Mouse (Mus musculus): ENCODE data around the gene Pip5k1c.
A peak's percentile ranks its signal among the peaks of the same experiment; 100 is the strongest.

Pip5k1c gene

DNA sequence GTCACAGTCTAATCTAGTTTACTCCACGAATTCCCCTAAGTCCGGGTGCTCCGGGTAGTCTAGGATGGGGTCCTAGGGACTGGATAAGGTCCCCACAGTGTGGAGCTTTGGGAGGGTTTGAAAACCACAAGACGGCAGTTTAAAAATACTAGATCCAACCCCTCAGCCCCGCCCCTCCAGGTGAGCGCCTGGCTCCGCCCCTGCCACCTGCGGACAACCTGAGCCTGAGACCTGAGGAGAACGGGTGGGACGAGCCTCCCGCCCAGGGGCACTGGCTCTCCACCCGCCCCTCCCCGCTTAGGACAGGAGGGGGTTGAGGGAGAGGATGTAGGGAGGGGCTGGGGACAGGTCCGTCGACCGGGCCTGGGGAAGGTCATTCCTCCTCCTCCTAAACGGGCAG, 8.0 kb upstream of the Pip5k1c start:
- DNase-seq = peak; percentile 73 to 90

DNA sequence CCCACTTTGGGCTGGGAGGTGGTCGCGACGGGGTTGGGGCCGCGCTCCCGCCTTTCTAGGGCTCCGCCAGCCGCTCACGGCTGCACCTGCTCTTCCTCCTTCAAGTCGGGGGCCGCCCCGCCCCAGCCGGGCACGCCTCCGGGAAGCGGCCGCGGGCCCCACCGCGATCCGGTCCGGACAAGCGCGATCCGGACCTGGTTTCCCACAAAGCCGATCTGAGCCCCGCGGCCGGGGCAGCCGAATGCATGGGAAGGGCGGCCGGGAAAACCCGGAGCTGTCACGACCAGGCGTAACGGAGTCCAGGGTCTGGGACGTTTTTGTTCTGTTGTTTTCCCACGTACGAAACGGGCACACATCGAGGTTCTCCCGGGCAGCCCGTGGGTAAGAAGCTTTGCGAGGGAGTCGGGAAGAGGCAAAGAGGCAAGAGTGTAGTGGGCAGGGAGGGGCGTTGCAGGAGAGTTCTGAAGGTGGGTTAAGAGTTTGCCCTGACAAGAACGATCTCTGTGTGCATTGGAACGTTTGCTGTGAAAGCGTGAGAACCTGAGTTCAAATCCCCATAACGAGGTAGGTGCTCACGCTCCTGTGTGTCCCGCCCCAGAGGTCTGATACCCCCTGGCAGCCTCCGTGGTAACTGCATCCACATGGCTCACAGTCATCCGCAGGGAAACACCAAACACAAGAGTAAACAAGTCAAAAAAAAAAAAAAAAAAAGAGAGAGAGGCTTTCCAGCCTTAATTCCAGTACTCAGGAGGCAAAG, 6.9 kb upstream of the Pip5k1c start:
- DNase-seq = peak; percentile 93 to 95

DNA sequence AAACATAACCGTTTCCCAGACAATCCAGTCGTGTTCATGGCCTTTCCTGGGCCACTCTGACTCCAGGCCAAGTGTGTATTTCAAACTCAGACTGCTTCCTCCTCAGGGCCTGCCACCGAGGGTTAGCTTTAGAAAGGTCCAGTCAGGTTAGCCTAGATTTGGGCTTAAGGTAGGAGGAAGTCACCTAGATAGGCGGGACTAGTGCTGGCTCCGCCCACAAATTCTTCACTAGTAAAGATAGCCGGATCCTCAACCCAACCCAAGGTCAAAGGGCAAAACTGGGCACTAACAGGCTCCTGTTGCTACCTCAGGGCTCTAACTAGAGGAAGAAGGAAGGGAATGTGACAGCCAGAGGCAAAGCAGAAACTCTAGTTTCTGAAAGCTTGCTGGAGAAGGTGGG, 6.2 kb upstream of the Pip5k1c start:
- peak; percentile 79 to 82 for DNase-seq

DNA sequence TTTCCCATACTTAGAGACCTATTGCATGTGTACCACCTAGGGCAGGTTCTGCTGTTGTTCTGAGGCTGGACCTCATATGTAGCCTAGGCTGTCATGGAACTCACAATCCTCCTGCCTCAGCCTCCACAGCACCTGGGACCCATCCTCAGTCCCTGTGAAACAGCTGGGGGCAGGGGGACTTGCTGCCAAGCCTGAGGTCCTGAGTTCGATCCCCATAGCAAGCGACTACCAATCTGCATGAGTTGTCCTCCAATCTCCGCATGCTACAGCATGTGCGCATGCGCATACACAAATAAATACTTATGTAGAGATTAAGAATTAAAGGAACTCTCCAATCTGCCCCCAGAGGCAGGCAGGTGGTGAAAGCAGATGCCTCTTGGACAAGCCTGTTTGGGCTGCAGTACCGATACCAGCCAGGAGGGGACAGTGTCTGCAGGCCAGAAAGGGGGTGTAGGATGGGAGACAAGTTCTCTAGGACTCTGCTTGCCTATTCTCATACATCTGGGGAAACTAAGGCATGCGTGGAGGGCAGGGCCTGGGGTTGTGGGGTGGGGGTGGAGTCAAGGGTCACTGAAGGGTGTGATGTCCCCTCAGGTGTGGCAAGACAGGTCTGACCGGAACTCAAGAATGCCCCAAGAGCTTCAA, 5.1 kb upstream of the Pip5k1c start:
- DNase-seq = peak in 1 of 2 experiments; percentile 66

DNA sequence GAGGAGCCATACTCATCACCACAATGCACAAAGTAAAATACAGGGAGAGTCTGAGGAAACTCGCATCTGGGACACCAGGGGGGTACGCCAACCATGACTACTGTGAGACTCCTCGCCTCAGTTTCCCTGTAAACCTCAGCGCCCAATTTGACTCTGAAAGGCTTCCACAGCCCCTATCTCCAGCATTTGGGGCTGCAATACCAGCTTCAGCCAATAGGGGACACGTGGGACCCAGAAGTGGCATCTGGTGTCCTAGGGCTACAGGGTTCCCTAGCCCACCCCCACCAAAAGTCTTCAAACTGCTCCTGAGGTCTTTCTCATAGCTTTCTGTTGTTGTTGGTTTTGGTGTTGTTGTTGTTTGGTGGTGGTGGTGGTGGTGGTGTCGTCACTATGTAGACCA, 4.2 kb upstream of the Pip5k1c start:
- peak in 1 of 2 experiments; percentile 67 for DNase-seq

DNA sequence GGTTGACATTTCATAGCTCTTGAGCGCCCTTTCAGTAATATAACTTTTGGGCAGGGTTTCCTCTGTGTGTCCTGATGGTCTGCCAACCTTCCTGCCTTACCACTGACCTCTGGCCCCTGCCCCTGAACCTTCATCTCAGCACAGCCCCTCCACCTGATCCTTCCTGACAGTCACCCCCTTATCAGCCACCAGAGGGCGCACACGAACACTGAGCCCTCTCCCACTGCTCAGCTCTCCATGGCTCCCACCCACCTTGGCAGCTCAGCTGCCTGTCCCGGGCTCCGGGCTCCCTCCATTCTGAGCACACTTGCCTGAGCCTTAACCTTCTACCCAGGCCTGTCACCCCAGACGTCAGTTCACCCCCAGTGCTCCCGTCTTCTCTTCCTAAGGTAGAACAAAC, 3.5 kb upstream of the Pip5k1c start:
- DNase-seq = peak; percentile 75 to 78

DNA sequence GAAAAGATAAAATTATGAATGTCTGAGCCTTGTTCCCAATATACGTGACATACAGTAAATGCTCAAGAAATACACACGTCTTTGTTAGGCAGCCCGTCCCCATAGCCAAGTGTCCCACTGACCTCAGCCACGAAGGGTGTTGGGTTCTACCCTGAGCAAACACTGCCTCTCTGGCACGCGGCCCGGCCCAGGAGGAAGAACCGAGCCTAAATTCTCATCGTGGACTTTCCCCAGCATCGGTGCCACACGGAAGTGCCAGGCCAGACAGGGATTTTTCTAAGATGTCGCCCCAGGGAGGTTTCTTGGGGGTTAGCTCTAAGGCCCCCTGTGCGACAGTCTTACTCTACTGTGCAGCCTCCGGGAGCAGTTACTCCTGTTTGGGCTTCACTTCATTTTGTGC, 3.0 kb upstream of the Pip5k1c start:
- peak in 1 of 2 experiments; percentile 65 for DNase-seq

DNA sequence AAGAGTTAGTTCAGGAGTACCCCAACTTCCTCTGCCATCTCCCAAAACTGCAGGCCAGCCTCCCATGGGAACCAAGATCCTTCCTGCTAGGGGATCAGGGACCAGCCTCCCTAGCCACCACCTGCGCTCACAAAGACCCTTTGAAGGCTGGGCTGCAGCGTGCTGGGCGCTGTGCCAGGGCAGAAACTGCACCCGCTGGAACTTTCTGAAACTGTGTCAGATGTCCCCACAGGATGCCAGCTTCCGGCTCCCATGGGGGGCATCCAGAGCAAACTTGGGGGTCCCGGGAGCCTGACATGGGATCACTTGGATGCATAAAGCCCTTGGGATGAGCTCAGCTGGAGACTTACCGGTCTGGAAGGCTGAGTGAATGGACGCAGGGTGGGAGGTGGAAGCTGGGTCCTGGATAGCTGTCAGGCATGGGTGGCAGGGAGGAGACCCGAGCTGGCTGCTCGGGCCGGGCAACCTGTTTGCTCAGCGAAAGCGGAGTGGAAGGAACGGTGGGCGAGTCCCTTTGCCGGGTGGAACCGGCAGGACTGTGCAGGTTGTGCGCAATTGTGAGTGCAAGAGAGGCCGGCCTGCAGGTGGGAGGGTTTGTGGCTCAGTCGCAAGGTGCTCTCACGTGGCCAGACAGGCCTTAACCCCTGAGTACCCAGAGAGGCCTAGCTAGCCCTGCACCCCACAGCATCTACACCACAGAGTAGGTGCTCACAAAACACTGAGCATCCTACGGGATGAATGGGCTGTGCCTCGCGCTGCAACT, 1.9 kb upstream of the Pip5k1c start:
- peak; percentile 48 to 85 for DNase-seq

DNA sequence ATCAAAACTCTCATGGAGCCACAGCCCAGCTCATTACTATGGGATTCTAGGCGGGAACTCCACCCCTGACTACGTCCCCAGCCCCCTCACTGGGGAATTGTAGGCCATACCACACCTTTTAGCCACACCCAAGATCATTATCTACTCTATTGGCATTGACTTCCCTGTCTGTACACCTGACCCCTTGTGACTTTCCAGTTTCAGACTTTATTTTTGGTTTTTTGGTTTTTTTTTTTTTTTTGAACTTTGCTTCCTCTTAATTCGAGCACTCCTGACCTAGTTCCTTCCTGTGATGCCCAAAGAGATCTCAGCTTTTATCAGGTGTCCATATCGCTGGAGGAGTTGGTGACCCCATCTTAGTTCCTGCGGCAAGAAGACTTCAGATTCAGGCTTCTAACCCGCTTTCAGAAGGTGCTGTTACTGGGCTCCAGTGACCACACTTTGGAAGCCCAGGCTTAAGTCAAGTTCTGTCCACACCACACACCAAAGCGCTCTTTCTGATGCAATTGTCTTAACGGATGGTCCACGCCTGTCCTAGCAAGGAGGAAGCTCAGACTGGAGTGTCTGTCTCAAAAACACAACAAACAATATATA, 1.2 kb upstream of the Pip5k1c start, which contains the start of gene Tjp3:
Gene Tjp3 (minus strand): TSS at position 71 of the 594 bp plus-strand sequence.
- DNase-seq = peak in 1 of 2 experiments; percentile 45

DNA sequence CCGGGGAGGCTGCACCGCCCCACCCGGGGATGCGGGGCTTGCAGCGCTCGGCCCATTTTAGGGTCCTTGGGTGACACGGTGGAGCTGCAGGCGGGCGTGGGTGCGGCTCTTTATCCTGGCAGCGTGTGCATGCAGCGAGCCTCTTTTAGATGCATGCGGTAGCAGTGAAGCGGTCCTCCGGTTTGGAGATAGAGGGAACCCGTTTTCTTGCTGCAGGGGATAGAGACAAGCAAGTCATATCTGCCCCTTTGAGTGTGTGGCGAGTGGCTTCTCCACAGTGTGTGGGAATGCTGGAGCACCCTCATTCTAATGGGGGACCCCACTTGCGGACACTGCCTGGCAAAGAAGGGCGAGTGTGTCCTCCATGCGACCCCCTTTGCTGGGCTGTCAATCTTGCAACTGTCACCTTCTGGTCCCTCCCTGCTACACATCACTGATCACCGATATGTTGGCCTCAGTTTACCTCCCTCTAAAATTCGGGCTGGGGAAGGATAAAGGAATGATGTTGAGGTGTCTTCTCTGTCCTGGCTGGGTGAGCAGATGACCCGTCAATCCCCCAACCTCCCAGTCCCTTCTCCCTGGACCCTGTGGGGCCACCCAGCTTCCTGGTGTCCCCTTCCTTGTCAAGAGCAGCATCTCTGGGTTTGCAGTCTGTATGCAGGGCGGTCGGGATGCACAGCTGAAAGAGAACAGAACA, 719 bp downstream of the Pip5k1c start:
- DNase-seq = no peak

DNA sequence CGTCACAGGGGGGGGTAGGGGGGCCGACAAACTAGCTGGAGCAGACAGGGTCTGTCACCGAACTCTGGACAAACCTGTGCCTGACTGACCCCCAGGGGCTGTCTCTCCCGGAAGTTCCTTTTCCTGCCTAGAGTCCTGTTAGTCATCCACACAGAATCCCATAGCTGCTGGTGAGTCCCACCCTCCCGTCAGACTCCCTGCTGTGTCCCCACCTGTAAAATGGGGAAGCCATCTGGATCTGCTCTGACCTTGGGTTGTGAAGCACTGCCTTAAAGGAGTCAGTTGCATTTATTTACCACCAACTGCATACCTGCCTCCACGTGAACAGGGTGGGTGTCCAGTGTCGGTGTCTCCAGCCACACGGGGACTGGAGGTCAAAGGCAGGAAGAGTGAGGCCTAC, 1.7 kb downstream of the Pip5k1c start:
- no peak for DNase-seq

DNA sequence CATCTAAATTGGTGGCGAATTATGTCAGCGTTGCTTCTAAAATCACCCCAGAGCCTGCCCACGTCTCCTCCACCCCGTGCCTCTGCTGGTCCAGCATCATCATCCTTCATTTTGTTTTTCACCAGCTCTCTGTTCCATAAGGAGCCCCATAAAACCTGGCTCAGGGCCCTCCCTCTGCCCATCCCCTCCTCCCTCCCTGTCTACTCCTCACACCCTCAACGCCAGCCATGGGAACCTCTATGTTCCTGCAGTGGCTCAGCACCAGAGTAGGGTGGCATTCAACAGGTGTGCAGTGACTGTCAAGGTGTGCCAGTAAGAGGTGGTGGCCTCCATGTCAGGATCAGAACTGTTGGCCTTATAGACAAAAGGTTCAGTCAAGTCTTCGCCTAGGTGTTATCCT, 2.4 kb downstream of the Pip5k1c start:
- no peak for DNase-seq

DNA sequence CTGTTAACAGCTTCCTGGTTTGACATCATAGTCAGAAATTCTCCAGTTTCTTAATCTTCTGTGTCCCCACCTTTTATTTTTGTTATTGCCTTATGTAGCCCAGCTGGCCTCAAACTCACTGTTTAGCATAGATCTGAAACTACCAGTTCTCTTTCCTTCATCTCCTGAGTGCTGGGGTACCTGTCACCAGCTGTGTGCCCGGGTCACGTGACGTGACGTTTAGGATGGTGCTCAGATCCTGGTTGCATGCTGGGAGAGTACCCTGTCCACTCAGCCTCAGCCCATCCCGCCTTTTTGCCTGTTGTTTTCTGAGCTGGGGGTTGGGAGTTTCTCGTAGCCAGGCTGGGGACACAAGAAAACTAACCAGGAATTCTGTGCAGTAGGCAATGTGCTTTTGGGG, 4.5 kb downstream of the Pip5k1c start:
- DNase-seq = no peak

DNA sequence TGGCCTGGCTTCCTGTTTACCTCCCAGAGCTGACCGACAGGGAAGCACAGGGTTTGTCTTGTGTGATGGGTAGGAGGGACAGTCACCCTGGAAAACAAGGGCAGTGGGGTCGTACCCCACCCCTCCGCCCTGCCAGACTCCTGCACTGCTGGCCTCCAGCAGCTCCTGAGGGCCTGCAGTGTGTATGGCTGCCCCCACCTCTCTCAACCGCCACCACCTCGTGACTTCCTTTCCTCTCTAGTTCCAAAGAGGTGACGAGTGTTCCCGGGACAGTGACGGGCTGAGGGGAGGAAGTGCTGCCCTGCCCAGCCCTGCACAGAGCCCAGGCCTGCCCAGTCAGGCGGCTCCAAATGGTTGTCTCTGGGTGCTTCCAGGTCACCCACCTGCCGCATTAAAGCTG, 5.1 kb downstream of the Pip5k1c start:
- DNase-seq = peak; percentile 68 to 90

DNA sequence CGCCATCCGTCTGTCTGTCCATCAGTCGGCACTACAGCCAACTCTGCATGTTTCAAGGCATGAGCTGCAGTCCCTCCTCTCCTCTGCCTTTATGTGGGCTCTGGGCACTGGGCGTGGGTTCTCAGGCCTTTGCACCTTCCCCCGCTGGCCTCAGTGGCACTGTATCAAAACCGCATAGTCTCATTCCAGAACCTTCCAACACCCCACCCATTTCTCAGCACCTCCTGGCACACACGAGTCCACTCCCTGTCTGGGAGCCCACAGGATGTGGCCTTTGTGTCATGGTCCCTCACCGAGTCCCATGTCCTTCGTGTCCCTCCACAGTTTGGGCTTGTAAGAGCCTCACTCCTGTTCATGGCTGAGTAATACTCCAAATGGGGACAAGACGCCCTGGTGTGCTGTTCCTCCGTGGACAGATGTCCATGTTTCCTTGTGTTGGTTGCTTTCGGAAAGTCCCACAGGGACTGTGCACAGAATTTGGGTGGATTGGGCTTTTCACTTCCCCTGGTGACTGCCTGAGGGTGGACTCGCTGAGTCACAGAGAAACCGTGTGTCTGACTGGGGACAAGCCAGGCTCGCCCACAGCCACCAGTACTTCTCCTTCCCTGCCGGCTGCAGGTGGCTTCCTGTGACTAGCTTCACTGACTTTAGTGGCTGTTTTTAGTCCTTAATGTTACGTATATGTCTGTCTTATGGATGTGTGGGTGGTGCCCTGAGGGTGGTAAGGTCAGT, 5.8 kb downstream of the Pip5k1c start:
- DNase-seq = peak in 1 of 2 experiments; percentile 46

DNA sequence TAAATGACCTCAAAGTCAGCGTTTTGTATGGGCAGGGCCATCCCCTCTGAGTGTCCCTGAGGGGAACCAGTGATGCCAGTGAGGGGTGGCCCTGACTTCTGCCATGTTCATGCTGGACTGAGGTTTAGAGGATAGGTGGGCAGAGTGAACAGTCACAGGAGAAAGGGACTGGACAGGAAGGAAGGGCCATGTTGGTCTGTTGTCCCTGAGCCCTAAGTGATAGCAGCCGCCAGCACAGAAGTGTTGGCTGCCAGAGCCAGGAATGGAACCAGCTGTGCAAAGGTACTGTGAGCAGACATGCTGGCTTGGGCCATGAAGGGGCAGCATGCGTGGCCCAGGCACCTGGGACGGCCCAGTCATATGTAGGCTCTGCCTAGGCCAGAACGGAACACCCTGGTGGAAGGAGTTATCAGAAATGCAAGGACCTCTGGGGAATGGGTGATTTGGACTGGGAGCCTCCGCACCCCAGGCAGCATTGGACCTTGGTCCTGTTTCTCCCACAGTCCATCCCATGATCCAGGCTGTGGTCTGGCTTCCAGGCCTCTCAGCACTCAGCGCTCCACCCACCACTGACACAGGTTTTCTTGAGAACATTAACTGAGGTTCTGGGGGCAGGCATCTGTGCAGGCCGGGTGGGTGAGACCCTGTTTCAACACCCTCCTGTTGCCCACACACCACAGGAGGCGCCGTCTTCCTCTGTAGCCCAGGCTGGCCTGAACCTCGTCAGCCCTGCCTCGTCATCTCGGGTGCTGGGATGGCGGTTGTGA, 7.0 kb downstream of the Pip5k1c start:
- DNase-seq = peak; percentile 76 to 90

DNA sequence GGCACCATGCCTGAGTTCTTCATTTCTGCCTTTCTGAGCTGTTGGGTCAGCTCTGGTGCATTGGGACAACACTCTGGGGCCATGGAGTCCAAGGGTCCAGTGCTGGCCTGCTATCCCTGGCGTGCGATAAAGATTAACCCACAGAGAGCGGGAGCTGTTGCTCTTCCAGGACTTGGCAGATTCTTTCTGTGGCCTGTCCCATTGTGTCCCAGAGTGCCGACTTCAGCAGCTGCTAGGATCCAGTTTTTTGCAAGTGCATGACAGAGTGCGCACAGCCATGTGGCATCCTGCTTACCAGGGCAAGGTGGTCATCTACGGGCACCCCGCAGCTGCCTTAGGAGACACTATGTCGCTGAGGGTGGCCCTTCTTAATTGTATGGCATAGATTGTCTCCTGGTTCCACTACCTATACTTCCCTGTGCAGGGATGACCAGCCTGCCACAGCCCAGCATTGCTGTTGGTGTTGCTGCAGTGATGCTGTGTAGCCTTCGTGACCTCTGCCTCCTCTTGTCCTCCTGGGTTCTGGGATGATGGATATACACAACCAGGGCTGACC, 7.7 kb downstream of the Pip5k1c start:
- DNase-seq = peak; percentile 69 to 90

DNA sequence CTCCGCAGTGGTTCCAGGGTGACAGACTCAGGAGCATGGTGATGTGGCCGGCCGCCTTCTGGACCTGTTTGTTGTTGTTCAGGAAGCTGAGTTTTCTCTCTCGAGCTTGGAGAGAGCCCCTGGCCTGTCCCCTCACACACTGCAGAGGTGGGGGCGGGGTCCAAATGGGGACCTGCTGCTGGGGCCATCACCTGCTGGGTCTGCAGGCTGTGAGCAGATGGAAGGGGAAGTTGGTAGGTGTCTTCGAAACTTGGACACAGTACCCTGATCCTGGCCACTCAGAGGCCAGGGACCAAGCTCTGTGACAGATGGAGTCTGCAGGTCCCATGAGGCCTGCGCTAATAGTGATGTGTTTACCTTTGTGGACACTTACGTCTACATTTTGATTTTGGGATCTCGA, 8.6 kb downstream of the Pip5k1c start:
- no peak for DNase-seq

DNA sequence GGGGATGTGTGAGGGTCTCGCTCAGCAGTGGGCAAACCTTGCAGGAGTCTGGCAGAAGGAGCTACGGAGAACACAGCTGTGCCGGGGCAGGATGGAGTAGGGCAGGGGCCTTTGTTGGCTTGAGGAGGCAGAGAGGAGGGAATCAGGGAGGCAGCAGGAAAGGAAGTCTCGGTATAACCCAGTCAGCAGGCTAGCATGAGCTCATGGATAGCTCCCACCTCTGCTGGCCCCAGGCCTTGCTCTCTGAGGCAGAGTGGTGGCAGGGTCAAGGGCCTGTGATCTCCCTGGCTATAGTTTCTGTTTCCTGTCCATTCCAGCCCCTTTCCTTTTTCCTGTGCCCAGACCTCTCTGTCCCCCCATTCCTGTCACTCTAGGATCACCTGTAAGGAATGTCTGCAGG, 9.5 kb downstream of the Pip5k1c start:
- no peak for DNase-seq

DNA sequence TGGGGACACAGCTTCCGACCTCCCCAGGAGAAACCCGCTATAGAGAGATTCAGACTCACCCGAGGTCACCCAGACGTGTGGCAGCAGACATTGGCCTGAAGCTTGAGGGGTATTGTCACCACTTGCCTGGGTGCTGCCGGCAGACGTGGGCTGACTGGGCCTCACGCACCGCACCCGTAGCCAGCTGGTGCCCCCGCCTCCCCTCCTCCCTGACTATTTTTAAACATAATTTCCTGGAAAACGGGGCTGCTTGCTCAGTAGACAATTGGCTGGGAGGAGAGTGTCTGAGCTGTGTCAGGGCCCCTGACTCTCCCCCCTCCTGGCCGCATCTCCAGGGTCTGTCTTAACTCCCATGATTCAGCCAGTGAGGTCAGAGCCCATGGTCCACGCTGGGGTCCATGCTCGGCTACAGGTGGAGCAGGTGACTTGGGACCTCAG, 10.0 kb downstream of the Pip5k1c start:
- peak; percentile 47 to 64 for DNase-seq

DNA sequence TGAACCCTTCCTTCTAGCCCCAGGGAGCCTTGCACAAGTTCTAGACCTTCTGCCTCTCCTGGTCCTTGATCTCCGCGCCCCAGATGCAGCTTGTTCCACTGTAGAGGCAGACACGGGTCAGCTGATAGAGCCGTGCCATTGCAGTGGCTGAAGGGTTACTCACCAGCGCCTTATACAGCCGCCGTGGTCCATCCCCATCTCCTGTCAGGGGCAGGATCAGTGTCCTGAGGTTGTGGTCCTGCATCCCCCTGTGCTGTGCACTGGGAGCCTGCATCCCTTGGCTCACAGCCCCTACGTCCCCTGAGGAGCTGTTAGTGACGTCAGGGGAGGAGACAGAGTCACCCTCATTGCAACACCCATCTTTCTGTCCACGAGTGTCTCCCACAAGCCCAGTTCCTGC, 10.5 kb downstream of the Pip5k1c start:
- peak in 1 of 2 experiments; percentile 42 for DNase-seq

Measured in kidney, postnatal 25 days (tissue).